Mouse (Mus musculus) heart, postnatal 0 days (tissue): ENCODE results near the gene Enox1. TPM values are rescaled to one million over a fixed set of nuclear protein-coding genes. Genes with fewer than 3 reads are reported as not detected.

Experiments used
- ATAC-seq: fragments of 200-750 bp; cut with Nextera tagmentation; 2 replicates; pipeline ENCODE4 v1.8.0; 2017; ENCODE audit warnings: low read depth, moderate number of reproducible peaks, moderate library complexity; ENCODE audit not compliant: insufficient read depth
- DNase-seq: peaks from one replicate; pipeline ENCODE4 v3.0.0-alpha.2; 2016; ENCODE audit warnings: low spot score
- H3K27ac ChIP-seq: fragments of 300-500 bp; sonication (generic); 2 replicates; pipeline ENCODE4 v1.5.1; 2014; ENCODE audit warnings: low read depth, mild to moderate bottlenecking
- H3K27me3 ChIP-seq: fragments of 300-500 bp; sonication (generic); 2 replicates; pipeline ENCODE4 v1.6.1; 2014; ENCODE audit warnings: low read length, mixed read lengths; ENCODE audit not compliant: control insufficient read depth, insufficient read depth
- H3K36me3 ChIP-seq: fragments of 300-500 bp; sonication (generic); replicated peaks from 2 replicates; pipeline ENCODE4 v1.6.1; 2014; ENCODE audit warnings: low read length, mixed read lengths; ENCODE audit not compliant: control insufficient read depth, insufficient read depth
- H3K4me1 ChIP-seq: fragments of 300-500 bp; sonication (generic); 2 replicates; pipeline ENCODE4 v1.6.1; 2014; ENCODE audit warnings: antibody characterized with exemption; ENCODE audit not compliant: control insufficient read depth, insufficient read depth
- H3K4me2 ChIP-seq: fragments of 300-500 bp; sonication (generic); 2 replicates; pipeline ENCODE4 v1.6.1; 2014; ENCODE audit warnings: low read depth, mild to moderate bottlenecking, low read length, moderate library complexity
- H3K4me3 ChIP-seq: fragments of 300-500 bp; sonication (generic); 2 replicates; pipeline ENCODE4 v1.5.1; 2014; ENCODE audit warnings: low read depth, low read length
- H3K9ac ChIP-seq: fragments of 300-500 bp; sonication (generic); replicated peaks from 2 replicates; pipeline ENCODE4 v1.6.1; 2014; ENCODE audit warnings: low read depth, low read length, mixed read lengths
- H3K9me3 ChIP-seq: fragments of 300-500 bp; sonication (generic); replicated peaks from 2 replicates; pipeline ENCODE4 v1.6.1; 2016; ENCODE audit warnings: low read length; ENCODE audit not compliant: control insufficient read depth
- CTCF ChIP-seq: IDR thresholded peaks from 2 replicates; pipeline ENCODE4 v1.5.1; 2016; ENCODE audit warnings: antibody characterized with exemption, control low read depth, low read depth
- EP300 ChIP-seq: IDR thresholded peaks from 2 replicates; pipeline ENCODE4 v1.6.1; 2016; ENCODE audit warnings: antibody characterized with exemption, low read depth
- WGBS: fragments of 180-500 bp; shearing (Covaris S2); extraction: QIAGEN DNeasy Blood & Tissue Kit; methylation state at CpG from one replicate; pipeline ENCODE4 v1.1.7; 2014; 5-methylcytosine and 5-hydroxymethylcytosine counted together
- polyA plus RNA-seq: library from polyadenylated mRNA; unstranded; fragments of >200 nt; fragmentation: Nextera tagmentation; extraction: Ambion mirVana; gene quantifications from 2 replicates; pipeline ENCODE4 v1.2.1, GENCODE M21; 2015
- total RNA-seq: library from RNA; depleted of rRNA; stranded (reverse); fragments of >200 nt; gene quantifications from 2 replicates; pipeline ENCODE4 v1.2.3, GENCODE M21; 2014; ENCODE audit warnings: low replicate concordance

Enox1 gene
- total and polyA plus RNA-seq, 2 experiments from 2014 or later, result 0.83 to 2.6 TPM

DNA sequence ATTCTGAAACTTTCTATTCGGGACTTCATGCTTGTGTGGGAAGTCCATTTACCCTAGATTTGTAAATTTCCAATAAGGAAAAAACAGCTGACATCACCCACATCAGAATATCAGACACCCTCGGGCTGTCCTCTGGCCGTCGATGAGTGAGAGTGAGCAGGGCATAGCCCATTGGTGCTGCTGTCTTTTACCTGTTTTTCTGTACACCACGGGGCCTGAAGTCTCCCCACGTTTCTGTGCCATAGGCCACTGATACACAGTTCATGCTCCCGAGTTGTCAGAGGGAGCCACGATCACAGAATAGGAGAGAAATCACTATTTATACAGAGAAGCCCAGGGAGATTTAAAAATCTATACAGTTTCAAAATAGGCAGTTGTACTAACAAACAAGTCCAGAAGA, 506.4 kb downstream of the Enox1 start:
- no peak overlapping the region for H3K9ac ChIP-seq
- no peaks in the 10 kb centered on the region for H3K36me3 ChIP-seq
- no peaks in the 10 kb centered on the region for H3K4me1 ChIP-seq
- no peaks in the 10 kb centered on the region for H3K9me3 ChIP-seq
- ATAC-seq (no peak), DNase-seq (no peak)
- no peak overlapping the region for H3K4me3 ChIP-seq
- no peaks in the 10 kb centered on the region for H3K27me3 ChIP-seq
- no peak overlapping the region for H3K4me2 ChIP-seq
- H3K27ac ChIP-seq, result no peak overlapping the region
- TF ChIP-seq EP300 (no peak), CTCF (no peak)
- 66% methylated on average over 8 of the region's 8 CpGs for WGBS

DNA sequence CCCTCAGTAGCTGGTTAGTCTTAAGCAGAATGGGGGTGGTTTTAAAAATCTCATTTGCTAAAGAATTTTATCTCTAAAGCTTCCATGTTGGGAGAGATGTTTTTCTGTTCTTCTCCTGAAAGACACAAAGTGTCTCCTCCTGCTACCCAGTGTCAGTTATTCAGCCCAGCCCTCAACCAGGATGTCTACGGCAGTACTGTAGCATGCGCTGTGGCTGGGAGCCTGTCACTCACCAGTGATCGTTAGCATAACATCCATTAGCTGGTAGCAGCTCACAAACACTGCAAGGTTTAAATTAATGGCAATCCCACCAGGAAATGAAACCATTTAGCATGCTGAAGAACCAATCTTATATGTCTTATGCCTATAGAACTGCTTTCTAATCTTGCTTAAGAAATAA, 511.5 kb downstream of the Enox1 start:
- Histone ChIP-seq H3K4me1 (peaks cover 15% of the 10 kb centered on the region; the same call in 1 of the 2 replicates), H3K4me2 (no peak overlapping the region), H3K27ac (no peak overlapping the region), H3K9me3 (no peaks in the 10 kb centered on the region), H3K9ac (no peak overlapping the region), H3K27me3 (no peaks in the 10 kb centered on the region), H3K36me3 (no peaks in the 10 kb centered on the region), H3K4me3 (no peak overlapping the region)
- ATAC-seq (no peak), DNase-seq (no peak)
- WGBS, result 68% methylated on average over 3 of the region's 3 CpGs
- TF ChIP-seq CTCF, result no peak
- no peak for TF ChIP-seq EP300

- H3K9ac ChIP-seq, result no peak overlapping the region
- H3K9me3 ChIP-seq, result no peaks in the 10 kb centered on the region
- TF ChIP-seq EP300 (no peak), CTCF (no peak)
- no peaks in the 10 kb centered on the region for H3K36me3 ChIP-seq
- no peak for DNase-seq
- no peak for ATAC-seq
- H3K27ac ChIP-seq, result no peak overlapping the region
- H3K27me3 ChIP-seq, result no peaks in the 10 kb centered on the region
- H3K4me3 ChIP-seq, result no peak overlapping the region
- no peak overlapping the region for H3K4me2 ChIP-seq
- peaks cover 15% of the 10 kb centered on the region for H3K4me1 ChIP-seq
- 87% methylated on average over 7 of the region's 7 CpGs for WGBS
Observed at GRCm38 (mm10) chr14:77669494-77669893, 512.9 kb downstream of the Enox1 start.

DNA sequence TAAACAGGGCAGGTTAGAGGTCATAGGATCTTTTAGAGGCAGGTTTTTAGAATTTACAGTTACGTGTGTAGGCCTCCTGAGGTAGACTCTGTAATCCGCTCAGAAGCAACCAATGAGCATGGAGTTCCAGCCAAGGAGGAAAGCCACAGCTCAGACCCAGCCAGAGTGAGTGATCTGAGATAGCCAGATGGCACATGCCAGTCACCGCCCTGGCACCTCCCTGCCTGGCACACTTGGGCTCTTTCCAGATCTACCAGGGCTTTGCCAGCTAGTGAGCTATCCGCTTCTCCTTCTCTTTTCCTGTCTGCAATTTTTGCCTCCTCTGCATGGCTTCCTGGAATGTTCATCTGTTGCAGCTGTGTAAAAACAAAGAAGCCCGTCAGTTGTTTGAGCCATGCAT, 514.4 kb downstream of the Enox1 start:
- no peaks in the 10 kb centered on the region for H3K36me3 ChIP-seq
- no peak overlapping the region for H3K27ac ChIP-seq
- ATAC-seq (no peak), DNase-seq (no peak)
- no peak overlapping the region for H3K9ac ChIP-seq
- 75% methylated on average over 5 of the region's 5 CpGs for WGBS
- no peak overlapping the region for H3K4me3 ChIP-seq
- TF ChIP-seq CTCF, result no peak
- TF ChIP-seq EP300, result no peak
- no peak overlapping the region for H3K4me2 ChIP-seq
- H3K27me3 ChIP-seq, result no peaks in the 10 kb centered on the region
- peaks cover 15% of the 10 kb centered on the region for H3K4me1 ChIP-seq
- no peaks in the 10 kb centered on the region for H3K9me3 ChIP-seq

DNA sequence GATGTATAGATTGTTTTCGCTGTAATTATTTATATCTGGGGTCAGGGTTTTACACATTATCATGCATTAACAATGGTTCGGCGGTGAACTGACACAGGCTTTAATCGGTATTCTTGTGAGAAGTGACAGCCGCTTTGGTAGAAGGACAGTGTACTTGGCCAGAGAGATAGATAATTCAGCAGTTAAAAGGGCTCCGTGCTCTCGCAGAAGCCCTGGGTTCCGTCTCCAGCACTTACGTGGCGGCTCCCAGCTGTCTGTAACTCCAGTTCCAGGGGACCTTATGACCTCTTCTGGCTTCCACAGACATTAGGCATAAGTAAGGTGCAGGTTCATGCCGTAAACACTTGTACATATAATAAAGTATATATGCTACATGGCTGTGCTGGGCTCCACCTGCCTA, 515.4 kb downstream of the Enox1 start:
- H3K4me1 ChIP-seq, result peaks cover 15% of the 10 kb centered on the region
- H3K27ac ChIP-seq, result no peak overlapping the region
- no peak overlapping the region for H3K4me2 ChIP-seq
- DNase-seq (no peak), ATAC-seq (peak; percentile 59)
- no peaks in the 10 kb centered on the region for H3K9me3 ChIP-seq
- H3K4me3 ChIP-seq, result no peak overlapping the region
- TF ChIP-seq EP300 (no peak), CTCF (no peak)
- H3K9ac ChIP-seq, result no peak overlapping the region
- WGBS, result 32% methylated on average over 11 of the region's 11 CpGs
- no peaks in the 10 kb centered on the region for H3K27me3 ChIP-seq
- H3K36me3 ChIP-seq, result no peaks in the 10 kb centered on the region

DNA sequence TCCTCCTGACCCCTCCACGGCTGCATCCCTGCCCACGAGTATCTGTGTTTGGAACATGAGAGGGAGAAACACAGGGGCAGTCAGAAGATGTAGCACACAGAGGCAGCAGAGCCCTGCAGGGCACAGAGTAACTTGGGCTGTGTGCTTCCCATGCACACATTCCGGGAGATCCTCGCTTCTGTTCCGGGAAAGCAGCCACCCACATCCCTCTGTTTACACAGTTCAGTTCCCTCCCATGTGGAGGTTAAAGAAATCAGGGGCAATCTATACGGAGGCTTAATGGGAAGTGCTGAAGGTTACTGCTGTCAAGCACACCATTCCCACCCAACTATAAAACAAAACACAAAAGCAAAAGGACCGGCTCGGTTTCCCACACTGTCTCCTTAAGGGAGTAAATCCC, 516.6 kb downstream of the Enox1 start:
- ATAC-seq (peak; percentile 34; the same call in 1 of the 2 replicates), DNase-seq (no peak)
- Histone ChIP-seq H3K9me3 (no peaks in the 10 kb centered on the region), H3K36me3 (no peaks in the 10 kb centered on the region), H3K9ac (no peak overlapping the region), H3K4me3 (no peak overlapping the region), H3K27me3 (no peaks in the 10 kb centered on the region), H3K4me1 (peaks cover 20% of the 10 kb centered on the region), H3K27ac (peak overlapping the region; percentile 40; the same call in 1 of the 2 replicates), H3K4me2 (no peak overlapping the region)
- TF ChIP-seq EP300 (no peak), CTCF (no peak)
- WGBS, result 22% methylated on average over 8 of the region's 8 CpGs
